Mouse (Mus musculus) ovary, adult 18-20 months (tissue): Measurements from ENCODE around the gene Nup98.

Experiments
- DNase-seq: peaks from one replicate; pipeline ENCODE4 v3.0.0; 2022; ENCODE audit warnings: low spot score, mixed read lengths

Gene Nup98

DNA sequence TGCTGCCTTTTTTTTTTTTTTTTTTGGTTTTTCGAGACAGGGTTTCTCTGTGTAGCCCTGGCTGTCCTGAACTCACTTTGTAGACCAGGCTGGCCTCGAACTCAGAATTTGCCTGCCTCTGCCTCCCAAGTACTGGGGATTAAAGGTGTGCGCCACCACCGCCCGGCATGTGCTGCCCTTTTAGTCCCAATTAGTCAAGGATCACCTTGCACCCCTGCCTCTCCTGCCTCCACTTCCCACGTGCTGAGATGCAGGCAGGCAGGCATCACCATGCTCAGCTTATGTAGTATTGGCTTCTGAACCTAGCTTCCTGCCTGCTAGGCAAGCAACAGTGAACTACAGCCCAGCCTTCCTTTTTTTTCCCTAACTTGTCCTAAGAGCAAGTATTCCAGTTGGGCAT lies 92.6 kb downstream of the Nup98 start:
- DNase-seq: no peak

DNA sequence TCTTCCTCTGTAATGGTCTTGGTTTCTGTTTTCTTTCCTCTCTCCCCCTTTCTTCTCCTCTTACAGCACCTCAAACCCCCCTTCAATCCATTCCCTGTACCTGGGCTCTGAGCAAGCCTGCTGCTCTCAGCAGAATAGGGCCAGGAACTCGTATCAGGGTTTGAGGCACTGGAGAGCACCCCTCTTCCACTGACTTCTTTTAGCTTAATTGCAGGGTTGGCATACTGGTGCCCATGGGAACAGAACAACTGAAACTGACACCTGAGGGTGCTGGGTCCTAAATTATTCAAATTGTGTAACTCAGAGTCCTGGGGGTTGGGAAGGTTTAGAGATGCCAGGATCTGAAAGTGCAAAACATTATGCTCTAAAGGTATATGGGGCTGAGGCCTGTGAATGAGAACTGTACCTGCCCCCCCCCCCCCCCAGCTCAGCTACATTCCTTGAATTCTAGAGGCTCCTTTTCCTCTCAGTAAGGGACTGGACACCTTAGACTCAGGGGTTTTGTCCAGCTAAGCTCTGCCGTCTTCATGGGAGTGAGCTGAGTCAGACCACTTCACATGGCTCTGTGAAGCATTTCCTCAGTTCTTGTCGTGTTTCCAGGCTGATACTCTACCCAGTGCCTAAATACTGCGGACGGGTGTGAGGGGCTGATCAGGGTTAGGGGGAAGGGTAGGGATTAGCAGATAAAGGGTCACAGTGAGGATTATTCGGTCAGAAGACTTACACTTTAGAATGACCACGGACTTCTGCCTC lies 93.2 kb downstream of the Nup98 start, which contains the start of gene Chrna10:
Chrna10 (minus strand) TSS at position 250 of the 753 bp plus-strand sequence.
- no peak for DNase-seq

DNA sequence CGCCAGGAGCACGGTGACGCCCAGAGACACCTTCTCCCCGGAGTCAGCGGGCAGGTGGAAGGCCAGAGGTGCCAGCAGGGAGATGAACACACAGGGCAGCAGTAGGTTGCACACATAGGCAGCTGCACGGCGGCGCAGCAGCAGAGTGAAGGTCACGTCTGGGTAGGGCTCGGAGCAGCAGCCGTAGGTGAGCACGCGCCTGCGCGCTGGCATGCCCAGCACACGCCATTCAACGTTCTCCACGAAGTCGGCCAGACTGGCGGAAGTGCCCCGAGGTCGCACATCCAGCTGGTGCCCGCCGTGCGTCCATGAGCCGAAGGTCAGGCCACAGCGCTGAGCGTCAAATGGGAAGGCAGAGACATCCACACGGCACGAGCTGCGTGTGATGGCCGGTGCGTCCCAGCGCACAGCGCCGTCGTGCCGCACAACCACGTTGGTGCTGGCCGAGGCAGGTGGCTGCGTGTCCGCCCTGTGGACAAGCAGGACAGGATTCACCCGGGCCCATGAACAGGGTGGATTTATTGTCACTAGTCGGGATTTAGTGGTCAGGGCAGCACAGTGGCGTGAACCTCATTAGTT lies 96.7 kb downstream of the Nup98 start:
- no peak for DNase-seq

DNA sequence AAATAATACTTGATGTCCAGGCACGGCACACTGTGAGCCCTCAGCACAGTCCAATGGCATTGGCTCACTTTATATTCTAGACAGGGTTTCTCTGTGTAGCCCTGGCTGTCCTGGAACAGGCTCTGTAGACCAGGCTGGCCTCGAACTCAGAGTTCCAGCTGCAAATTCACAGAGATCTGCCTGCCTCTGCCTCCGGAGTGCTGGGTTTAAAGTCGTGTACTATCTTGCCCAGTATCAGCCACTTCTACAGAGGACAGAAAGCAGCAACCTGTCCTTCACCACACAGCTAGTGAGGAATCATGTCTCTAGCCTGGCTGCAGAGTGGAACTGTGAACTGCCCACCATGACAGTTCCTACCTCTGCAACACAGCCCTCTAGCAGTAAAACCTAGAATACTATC lies 100.2 kb downstream of the Nup98 start:
- DNase-seq: no peak

DNA sequence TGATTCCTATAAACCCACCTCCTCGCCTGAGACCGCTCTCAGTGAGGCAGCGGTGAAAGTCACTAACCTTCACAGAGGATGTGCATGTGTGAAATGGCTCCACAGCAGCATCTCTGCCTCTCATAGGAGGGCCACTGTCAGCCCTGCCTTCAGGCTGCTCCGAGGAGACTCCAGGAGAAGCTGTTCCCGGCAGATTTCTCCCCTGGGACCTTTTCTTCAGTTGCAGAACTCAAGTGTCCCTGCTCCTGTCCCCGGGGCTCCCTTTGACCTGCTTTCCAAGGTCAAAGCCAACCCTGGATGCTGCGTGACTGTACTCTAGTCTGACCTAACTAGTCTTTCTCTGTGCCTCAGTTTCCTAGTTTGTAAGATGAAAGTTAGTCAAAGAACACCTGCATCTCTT lies 100.8 kb downstream of the Nup98 start, which contains the start of gene Art5:
Art5 (minus strand) TSS at position 319 of the 400 bp plus-strand sequence.
- no peak for DNase-seq

DNA sequence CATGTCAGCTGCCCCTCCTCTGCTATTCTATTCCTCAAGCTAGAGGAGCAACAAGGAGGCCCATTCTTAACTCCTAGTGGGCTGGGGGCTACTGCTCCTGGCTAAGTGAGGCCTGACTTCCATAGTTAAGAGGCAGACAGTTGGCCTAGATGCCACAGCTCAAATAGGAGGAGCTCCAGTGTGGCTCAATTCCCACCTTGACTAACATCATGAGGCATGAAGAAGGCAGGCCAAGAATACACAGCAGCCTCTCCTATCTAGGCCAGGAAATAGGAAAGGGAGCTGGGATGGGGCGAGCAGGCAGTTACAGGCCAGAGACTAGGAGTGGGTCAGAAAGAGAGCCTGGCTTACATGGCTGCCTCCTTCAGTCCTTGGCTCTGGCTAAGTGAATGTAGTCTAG lies 101.8 kb downstream of the Nup98 start:
- no peak for DNase-seq

DNA sequence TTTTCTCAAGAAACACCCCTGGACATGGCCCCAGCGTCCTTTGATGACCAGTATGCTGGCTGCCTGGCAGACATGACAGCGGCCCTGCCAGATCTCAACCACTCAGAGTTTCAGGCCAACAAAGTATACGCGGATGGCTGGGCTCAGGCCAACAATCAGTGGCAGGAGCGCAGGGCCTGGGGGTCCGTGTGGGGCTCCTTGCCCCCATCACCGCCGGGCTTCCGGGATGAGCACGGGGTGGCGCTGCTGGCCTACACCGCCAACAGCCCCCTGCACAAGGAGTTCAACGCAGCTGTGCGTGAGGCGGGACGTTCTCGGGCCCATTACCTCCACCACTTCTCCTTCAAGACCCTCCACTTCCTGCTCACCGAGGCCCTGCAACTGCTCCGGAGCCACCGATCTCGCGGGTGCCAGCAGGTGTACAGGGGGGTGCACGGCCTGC lies 103.3 kb downstream of the Nup98 start:
- no peak for DNase-seq

DNA sequence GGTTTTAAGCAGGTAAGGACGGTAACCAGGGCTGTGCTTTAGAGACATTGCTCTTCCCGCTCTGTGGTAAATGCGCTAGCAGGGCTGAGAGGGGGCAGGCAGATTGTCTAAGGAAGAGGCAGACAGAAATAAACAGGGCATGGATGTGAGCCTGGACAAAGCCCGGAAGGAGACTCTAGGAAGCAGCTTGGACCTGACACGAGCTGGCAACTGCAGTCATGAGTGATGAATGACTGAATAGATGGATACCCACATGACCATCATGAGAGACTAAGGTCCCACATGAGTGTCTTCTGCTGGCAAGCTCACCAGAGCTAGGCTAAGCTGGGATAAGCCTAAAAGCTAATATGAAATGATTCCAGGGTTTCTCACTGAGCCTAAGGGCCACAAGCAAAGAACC lies 105.8 kb downstream of the Nup98 start:
- DNase-seq: no peak

DNA sequence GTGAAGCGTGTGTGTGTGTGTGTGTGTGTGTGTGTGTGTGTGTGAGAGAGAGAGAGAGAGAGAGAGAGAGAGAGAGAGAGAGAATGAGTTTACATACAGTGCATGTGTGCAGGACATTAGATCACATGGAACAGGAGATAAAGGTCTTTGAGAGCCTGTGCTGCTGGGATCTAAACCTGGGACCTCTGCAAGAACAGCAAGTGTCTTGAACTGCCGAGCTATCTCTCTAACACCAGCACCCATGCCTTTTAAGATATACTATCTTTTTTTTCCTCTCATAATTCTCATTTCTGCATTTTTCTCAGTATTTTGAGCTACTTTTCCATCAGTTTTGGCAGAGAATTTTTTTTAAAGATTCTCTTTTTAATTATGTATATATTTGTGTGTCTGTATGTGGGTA lies 106.4 kb downstream of the Nup98 start:
- no peak for DNase-seq

DNA sequence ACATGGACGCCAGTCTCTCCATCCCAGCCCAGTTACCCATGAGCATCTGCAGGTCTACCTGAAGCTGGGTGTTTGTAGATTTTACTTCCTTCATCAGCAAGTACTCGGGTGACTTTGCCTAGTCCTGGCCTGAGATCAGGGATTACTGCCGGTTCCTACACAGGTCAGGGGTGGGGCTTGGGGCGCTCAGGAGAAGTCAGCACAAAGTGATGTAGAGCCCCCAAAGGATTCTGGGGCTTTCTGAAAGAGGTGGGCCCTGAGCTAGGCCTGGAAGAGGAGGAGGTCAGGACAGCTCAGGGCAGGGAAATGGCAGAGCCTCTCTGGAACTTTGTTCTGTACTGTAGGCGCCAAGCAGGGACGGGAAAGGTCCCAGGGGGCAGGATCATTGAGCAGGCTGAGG lies 107.3 kb downstream of the Nup98 start:
- DNase-seq: no peak

DNA sequence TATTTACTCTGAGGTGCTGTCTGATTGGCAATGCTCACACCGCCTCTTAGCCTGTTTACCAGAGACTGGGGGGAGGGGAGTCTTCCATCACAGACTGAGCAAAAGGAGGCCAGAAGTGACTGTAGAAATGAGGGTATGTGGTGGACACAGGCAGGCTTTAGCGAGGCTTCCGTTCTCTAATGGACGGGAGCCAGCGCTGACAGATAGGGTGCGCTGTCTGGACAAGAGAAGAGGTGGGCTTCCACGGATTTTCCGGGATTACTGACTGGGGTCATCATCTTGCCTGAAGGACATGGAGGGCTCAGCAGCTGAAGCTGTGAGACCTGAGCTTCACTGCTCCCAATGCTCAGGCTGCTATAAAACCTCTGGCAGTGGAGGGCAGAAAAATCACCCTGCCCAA lies 107.7 kb downstream of the Nup98 start:
- no peak for DNase-seq

DNA sequence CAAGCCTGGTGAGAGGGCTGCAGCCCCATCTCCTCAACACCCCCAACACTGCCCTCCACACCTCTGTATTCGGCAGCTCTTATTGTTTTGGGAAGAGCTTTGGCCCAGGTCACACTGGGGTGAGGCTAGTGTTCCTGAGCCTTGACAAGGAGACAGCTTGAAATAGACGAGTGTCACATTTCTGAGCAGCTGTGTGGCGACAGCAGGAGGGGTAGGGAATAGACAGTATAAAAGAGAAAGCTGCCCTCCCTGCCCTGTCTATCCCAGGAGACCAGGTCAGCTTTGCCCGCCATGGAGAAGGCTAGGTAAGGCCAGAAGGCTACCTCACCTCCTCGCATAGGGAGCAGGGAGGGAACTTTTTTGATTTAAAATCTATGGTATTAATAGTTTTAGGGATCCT lies 108.5 kb downstream of the Nup98 start, which contains the start of gene Art1:
Art1 (plus strand) TSS at position 257 of the 400 bp plus-strand sequence.
- no peak for DNase-seq

DNA sequence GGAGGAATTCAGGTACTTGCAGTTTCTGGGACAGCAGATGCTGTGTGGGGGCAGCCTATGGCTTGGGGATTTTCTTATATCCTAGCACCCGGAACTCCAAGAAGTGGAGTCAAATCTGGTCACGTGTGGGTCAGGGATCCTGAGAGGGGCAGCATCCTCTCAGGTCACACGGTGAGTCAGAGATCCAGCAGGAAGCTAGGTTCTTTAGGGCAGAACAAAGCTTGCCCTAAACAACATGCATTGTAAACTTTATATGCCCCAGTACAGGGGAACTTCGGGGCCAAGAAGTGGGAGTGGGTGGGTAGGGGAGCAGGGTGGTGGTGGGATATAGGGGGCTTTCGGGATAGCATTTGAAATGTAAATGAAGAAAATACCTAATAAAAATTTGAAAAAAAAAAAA lies 109.1 kb downstream of the Nup98 start:
- DNase-seq: no peak

DNA sequence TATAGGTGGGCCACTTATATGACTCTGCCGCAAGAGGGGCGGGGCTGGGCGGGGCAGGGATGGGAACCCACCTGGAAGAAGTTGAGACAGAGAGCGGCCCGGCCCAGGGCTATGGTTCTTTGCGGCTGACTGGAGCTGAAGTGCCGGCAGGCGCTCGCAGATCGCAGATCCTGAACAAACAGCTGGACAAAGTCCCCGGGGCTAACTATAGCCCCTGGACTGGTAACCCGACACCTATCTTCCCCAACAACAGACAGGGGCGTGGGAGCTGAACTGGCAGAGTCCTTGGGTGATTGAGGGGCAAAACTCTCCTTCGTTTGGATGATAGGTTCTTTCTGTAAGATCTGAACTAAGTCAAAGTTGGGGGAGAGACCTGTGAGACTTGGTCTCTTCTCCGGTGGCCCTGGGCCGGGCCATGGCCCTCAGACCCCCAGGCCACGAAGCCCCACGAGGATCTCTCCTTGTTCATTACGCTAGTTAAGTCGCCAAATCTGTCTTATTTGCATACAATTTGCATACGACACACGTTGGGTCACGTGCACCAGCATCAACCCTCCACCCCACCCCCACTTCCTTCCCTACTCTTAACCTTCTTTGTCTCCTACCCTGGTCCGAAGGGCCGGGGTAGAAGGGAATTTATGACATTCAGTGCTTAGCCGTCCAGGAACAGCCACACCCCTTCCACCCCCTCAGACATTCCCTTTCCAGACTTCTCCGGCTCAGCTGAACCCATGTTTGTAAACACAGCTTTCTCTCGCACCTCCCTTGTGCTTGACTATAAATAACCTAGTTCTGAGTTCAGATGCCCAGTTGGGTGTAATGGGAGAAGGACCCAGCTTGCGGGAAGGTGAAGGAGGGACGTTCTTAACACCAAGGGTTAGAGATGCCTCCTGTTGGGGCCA lies 110.0 kb downstream of the Nup98 start:
- DNase-seq: no peak

DNA sequence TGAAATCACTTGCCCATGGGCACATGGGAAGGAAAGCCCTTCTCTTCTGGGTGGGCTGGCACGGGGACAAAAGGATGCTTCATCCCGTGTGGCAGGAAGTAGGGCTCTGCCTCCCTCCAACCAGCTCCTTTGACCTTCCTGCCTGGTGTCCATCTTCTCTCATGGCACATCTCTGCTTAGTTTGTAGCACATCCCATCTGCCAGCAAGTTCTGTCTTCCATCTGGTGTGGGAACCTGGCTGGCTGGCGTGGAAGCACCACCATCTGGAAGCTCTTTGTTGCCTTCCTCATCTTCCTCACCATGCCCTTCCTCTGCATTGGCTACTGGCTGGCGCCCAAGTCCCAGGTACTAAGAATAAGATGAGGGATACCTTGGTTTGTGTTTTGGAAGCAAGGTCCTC lies 122.6 kb downstream of the Nup98 start:
- no peak for DNase-seq

DNA sequence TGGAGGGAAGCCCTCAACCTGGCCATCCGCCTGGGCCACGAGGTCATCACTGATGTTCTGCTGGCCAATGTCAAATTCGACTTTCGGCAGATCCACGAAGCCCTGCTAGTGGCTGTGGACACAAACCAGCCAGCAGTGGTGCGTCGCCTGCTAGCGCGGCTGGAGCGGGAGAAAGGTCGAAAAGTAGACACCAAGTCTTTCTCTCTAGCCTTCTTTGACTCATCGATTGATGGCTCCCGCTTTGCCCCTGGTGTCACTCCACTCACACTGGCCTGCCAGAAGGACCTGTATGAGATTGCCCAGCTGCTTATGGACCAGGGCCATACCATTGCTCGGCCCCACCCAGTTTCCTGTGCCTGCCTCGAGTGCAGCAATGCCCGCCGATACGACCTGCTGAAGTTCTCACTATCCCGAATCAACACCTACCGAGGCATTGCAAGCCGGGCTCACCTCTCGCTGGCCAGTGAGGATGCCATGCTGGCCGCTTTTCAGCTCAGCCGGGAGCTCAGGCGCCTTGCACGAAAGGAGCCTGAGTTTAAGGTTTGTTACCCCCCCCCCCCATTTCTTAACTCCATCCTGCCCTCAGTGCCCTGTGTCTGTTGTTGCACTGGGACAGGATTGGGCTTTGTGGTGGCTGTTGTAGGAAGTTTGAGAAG lies 125.8 kb downstream of the Nup98 start:
- no peak for DNase-seq

DNA sequence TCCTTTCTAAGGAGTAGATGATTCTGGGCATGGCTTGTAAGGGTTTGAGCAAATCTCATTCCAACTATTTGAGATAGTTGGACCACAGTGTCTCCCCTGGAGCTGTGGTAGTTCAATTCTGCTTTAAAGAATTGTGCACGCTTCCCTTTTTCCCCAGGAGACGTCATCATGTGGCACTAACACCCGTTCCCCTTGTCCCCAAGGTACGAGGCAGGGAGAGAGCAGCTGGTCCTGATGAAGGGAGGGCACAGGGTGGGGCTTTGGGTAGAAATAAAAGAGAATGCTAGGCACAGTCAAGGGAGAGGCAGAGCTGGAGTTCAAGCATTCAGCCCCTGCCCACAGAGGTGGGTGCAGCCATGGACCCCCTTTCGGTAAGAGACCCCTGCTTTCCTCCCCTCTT lies 127.2 kb downstream of the Nup98 start, which contains the start of gene Trpc2:
Trpc2 (plus strand) TSS at position 301 of the 400 bp plus-strand sequence.
- DNase-seq: no peak

DNA sequence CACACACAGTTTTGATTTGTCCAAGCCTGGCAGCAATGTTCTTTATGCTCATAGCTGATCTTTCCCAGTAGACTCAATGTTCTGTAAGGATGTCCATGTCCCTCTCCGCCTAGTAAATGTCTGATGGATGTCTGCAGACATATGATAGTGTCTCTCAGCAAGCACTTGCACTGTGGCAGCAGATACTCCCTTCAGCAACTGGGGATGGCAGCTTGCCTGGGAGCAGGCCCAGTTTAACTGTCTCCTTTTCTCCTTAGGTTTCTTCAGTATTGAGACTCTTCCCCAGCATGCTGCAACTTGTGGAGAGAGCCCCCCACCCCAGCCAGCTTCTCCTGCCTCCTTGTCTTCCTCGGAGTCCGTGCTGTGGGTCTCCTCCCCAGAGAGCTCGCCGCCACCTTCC lies 128.2 kb downstream of the Nup98 start:
- no peak for DNase-seq

DNA sequence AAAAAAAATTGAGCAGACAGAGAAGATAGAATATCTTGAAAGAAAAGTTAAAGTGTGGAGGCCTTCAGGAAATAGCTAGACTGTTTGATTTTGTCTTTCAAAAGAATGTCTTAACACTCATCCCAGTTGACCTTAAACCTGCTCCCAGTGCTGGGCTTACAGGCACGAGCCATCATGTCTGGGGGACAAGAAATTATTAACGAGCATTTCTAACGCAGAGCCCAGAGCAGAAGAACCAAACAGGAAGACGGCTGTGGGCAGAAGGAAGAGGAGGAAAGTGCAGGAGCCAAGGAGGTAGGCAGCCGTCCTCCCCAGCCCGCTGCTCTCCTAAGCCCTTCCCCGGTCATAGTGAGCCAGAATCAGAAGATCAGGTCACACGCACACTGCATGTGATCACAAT lies 129.7 kb downstream of the Nup98 start:
- DNase-seq: no peak

DNA sequence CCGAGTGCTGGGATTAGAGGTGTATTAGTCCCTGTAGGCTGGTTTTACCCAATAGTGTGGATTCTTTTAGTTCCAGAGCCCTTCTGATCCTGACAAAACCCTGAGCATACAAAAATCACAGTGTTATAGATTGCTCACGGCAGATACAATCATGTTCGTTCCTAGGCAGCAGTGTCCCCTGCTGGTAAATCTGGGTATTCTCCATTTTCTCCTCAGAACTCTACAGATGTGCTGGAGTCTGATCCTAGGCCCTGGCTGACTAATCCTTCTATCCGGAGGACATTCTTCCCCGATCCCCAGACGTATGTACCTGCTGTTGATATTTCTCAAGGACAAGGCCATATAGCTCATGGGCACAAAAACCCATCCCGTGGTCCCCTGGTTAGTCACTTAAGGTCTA lies 131.5 kb downstream of the Nup98 start:
- DNase-seq: no peak

DNA sequence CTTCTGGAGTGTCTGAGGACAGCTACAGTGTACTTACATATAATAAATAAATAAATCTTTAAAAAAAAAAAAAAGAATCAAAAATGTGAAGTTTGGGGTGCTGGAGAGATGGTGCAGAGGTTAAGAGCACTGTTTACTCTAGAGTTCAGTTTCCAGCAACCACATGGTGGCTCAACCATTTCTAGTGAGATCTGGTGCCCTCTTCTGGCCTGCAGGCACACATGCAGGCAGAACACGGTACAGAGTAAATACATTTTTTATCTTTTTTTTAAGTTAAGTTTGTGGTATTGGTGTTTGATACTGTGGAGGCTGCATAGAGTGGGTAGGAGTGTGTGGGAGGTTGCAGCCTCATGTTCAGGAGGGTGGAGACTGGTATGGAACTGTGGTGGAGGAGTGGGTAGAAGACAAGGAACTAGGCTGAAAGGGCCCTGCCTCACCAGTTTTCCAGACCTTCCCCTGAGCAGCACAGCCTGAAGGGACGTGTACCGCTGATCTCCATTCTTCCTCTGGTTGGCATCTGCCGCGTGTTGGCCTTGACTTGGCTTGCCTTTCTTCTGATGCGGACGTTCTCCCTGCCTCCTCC lies 133.2 kb downstream of the Nup98 start:
- no peak for DNase-seq
